Mouse (Mus musculus) forebrain, embryonic 14.5 days (tissue): ENCODE data around the gene Hopx. TPM values are rescaled to one million over a fixed set of nuclear protein-coding genes. Genes with fewer than 3 reads are reported as not detected.

ENCODE experiments used
- ATAC-seq: fragments of 200-750 bp; cut with Nextera tagmentation; 2 replicates; pipeline ENCODE4 v1.8.0; 2017; ENCODE audit warnings: mild to moderate bottlenecking, moderate library complexity
- DNase-seq: peaks from one replicate; pipeline ENCODE4 v3.0.0-alpha.2; 2015; ENCODE audit warnings: low spot score
- H3K27ac ChIP-seq: fragments of 300-500 bp; sonication (generic); 2 replicates; pipeline ENCODE4 v1.5.1; 2014; ENCODE audit warnings: low read depth, mild to moderate bottlenecking, control low read depth, low read length, moderate library complexity
- H3K27me3 ChIP-seq: fragments of 300-500 bp; sonication (generic); replicated peaks from 2 replicates; pipeline ENCODE4 v1.6.1; 2014; ENCODE audit warnings: low read length, control low read depth, mixed read lengths; ENCODE audit not compliant: control insufficient read depth, insufficient read depth
- H3K36me3 ChIP-seq: fragments of 300-500 bp; sonication (generic); 2 replicates; pipeline ENCODE4 v1.6.1; 2014; ENCODE audit warnings: low read length, control low read depth; ENCODE audit not compliant: control insufficient read depth, insufficient read depth
- H3K4me1 ChIP-seq: fragments of 300-500 bp; sonication (generic); 2 replicates; pipeline ENCODE4 v1.6.1; 2014; ENCODE audit warnings: antibody characterized with exemption, low read length, control low read depth; ENCODE audit not compliant: control insufficient read depth, insufficient read depth
- H3K4me2 ChIP-seq: fragments of 300-500 bp; sonication (generic); 2 replicates; pipeline ENCODE4 v1.6.1; 2014; ENCODE audit warnings: mild to moderate bottlenecking, control low read depth, low read length
- H3K4me3 ChIP-seq: fragments of 300-500 bp; sonication (generic); 2 replicates; pipeline ENCODE4 v1.5.1; 2014; ENCODE audit warnings: low read depth, low read length, control low read depth
- H3K9ac ChIP-seq: fragments of 300-500 bp; sonication (generic); 2 replicates; pipeline ENCODE4 v1.6.1; 2014; ENCODE audit warnings: mild to moderate bottlenecking, low read length, control low read depth, moderate library complexity
- H3K9me3 ChIP-seq: fragments of 300-500 bp; sonication (generic); replicated peaks from 2 replicates; pipeline ENCODE4 v1.6.1; 2016; ENCODE audit warnings: low read length, control low read depth, mixed read lengths; ENCODE audit not compliant: control insufficient read depth
- WGBS: fragments of 180-500 bp; shearing (Covaris S2); extraction: QIAGEN DNeasy Blood & Tissue Kit; methylation state at CpG from one replicate; pipeline ENCODE4 v1.1.7; 2014; 5-methylcytosine and 5-hydroxymethylcytosine counted together
- polyA plus RNA-seq: library from polyadenylated mRNA; unstranded; fragments of >200 nt; fragmentation: Nextera tagmentation; extraction: Ambion mirVana; gene quantifications from 2 replicates; pipeline ENCODE4 v1.2.1, GENCODE M21; 2014

The Hopx gene
- polyA plus RNA-seq, 1 experiment from 2014 or later, result 2.7 TPM

DNA sequence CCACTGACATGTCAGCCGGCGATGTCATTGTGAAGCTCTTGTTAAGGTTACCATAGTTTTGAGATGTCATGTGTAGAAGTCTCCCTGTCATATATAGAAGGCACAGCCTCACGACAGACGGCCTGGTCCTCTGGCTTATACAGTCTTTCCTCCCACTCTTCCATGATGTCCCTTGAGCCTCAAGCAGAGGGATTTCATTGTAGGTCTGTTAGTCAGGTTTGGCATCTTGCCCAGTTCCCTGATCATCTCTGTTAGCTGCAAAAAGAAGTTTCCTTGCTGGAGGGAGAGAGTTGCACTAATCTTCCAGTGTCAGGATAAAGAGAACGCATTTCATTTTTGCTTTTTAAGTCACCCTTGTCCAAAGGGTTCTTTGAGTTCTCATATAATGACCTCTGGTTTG lies 62.3 kb downstream of the Hopx start:
- no peak overlapping the region for H3K9ac ChIP-seq
- no peaks in the 10 kb centered on the region for H3K36me3 ChIP-seq
- no peak overlapping the region for H3K4me3 ChIP-seq
- ATAC-seq (no peak), DNase-seq (no peak)
- no peak overlapping the region for H3K27ac ChIP-seq
- H3K9me3 ChIP-seq, result no peaks in the 10 kb centered on the region
- H3K27me3 ChIP-seq, result no peaks in the 10 kb centered on the region
- no peaks in the 10 kb centered on the region for H3K4me1 ChIP-seq
- H3K4me2 ChIP-seq, result no peak overlapping the region
- 88% methylated on average over 5 of the region's 5 CpGs for WGBS

DNA sequence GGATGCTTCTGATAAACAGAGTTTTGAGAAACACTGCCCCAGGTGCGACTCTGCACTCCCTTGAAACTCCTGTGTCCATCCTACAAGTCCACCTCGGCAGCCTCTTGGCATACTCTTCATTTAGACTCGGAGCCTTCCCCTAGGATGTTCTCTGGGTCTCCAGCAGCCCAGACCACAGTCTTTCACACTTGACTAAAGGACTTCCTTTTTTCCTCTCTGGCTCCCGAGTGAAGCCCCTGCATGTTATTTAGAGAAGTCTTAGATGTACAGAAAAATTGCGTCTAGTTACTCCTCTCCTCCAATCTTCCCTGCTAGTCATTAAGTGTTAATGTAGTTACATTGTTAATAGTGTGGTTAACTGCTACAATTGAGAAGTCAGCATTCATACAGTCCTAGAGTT lies 70.6 kb downstream of the Hopx start:
- Histone ChIP-seq H3K27ac (no peak overlapping the region), H3K9me3 (no peaks in the 10 kb centered on the region), H3K4me1 (no peaks in the 10 kb centered on the region), H3K36me3 (no peaks in the 10 kb centered on the region), H3K9ac (no peak overlapping the region), H3K27me3 (no peaks in the 10 kb centered on the region), H3K4me2 (no peak overlapping the region), H3K4me3 (no peak overlapping the region)
- DNase-seq, result no peak
- 77% methylated on average over 5 of the region's 5 CpGs for WGBS
- no peak for ATAC-seq

DNA sequence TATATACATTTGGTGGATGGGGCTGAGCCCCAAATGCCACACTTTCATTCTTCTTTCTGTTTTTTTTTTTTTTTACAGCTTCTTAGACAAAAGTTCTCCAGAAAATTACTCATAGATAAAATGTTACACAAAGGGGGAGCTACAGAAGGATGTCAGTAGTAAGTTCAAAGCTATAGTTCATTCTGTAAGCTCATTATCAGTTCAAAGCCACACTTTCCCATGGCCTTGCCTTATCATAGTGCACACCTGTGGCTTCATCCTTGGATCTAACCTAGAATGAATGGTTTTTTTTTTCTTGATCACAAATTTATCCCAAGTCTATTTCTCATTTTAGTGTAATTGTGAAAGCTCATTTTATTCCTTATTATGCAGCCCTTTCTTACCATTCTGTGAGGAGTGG lies 75.5 kb downstream of the Hopx start:
- no peaks in the 10 kb centered on the region for H3K36me3 ChIP-seq
- no peak overlapping the region for H3K27ac ChIP-seq
- no peaks in the 10 kb centered on the region for H3K4me1 ChIP-seq
- H3K4me2 ChIP-seq, result no peak overlapping the region
- ATAC-seq (no peak), DNase-seq (no peak)
- no peaks in the 10 kb centered on the region for H3K9me3 ChIP-seq
- no peak overlapping the region for H3K9ac ChIP-seq
- no peak overlapping the region for H3K4me3 ChIP-seq
- H3K27me3 ChIP-seq, result no peaks in the 10 kb centered on the region

GRCm38 (mm10) chr5:77038451-77038850 lies 76.5 kb downstream of the Hopx start:
- 93% methylated on average over 10 of the region's 10 CpGs for WGBS
- Histone ChIP-seq H3K27ac (no peak overlapping the region), H3K36me3 (no peaks in the 10 kb centered on the region), H3K27me3 (no peaks in the 10 kb centered on the region), H3K4me1 (no peaks in the 10 kb centered on the region), H3K4me2 (no peak overlapping the region), H3K9me3 (no peaks in the 10 kb centered on the region), H3K9ac (no peak overlapping the region), H3K4me3 (no peak overlapping the region)
- ATAC-seq (no peak), DNase-seq (no peak)

Other genes starting within 250 kb of the Hopx start
- 18.2 and 18.4 TPM in 2 replicates for gene Aasdh, start 209.6 kb downstream of the Hopx start, polyA plus RNA-seq
- 260 and 276 TPM in 2 replicates for gene Paics, start 163.8 kb downstream of the Hopx start, polyA plus RNA-seq
- 16.3 and 19.5 TPM in 2 replicates for gene Ppat, start 163.5 kb downstream of the Hopx start, polyA plus RNA-seq
- gene Srp72, start 140.4 kb downstream of the Hopx start, polyA plus RNA-seq, result 85.2 and 92.3 TPM in 2 replicates
- gene Arl9, start 111.1 kb downstream of the Hopx start, polyA plus RNA-seq, result not detected in 2 replicates
- gene Thegl, start 99.1 kb downstream of the Hopx start, polyA plus RNA-seq, result 0.26 and 0.33 TPM in 2 replicates
- gene Spink2, start 96.3 kb upstream of the Hopx start, polyA plus RNA-seq, result 0.75 and 0.99 TPM in 2 replicates
- 7.4 and 7.5 TPM in 2 replicates for gene Rest, start 150.4 kb upstream of the Hopx start, polyA plus RNA-seq
- gene Noa1, start 195.0 kb upstream of the Hopx start, polyA plus RNA-seq, result 30.2 and 35.7 TPM in 2 replicates
- gene Polr2b, start 195.0 kb upstream of the Hopx start, polyA plus RNA-seq, result 86.8 and 90.9 TPM in 2 replicates